Mouse (Mus musculus) cortical plate, adult 2 months (tissue): Measurements from ENCODE around the gene Dffb.

Experiments
- CTCF ChIP-seq: fragments of 200-500 bp; IDR thresholded peaks from 2 replicates; pipeline ENCODE4 v1.5.1; 2011; ENCODE audit warnings: mild to moderate bottlenecking, control low read depth, low read length; ENCODE audit not compliant: insufficient read depth; ENCODE audit errors: extremely low read depth
- POLR2A ChIP-seq: fragments of 200-500 bp; IDR thresholded peaks from 2 replicates; pipeline ENCODE4 v1.6.1; 2011; ENCODE audit warnings: mild to moderate bottlenecking, low read length, control low read depth; ENCODE audit not compliant: insufficient read depth; ENCODE audit errors: extremely low read depth

GRCm38 (mm10) chr4:153944261-153944660, 30.7 kb downstream of the Dffb start:
- TF ChIP-seq CTCF (no peak), POLR2A (no peak)
